Mouse (Mus musculus): ENCODE data around the gene Slc44a1. TPM values are rescaled to one million over a fixed set of nuclear protein-coding genes. Genes with fewer than 3 reads are reported as not detected.

The Slc44a1 gene
- polyA plus RNA-seq, 1 experiment from 2014 or later, result 17.6 TPM

- Histone ChIP-seq H3K4me2 (replicated peaks) (peak overlapping the region; percentile 100), H3K9ac (no peak overlapping the region), H3K36me3 (no peaks in the 10 kb centered on the region), H3K27me3 (replicated peaks) (0 out of 2 replicates have a peak, but pooled peaks cover 3% of the 10 kb centered on the region), H3K4me3 (no peak overlapping the region), H3K9me3 (no peaks in the 10 kb centered on the region), H3K27ac (no peak overlapping the region), H3K4me1 (peaks cover 25% of the 10 kb centered on the region)
- ATAC-seq (ENCODE audit: low FRiP score, low read depth), result no peak
- 75% methylated on average over 7 of the region's 7 CpGs for WGBS
These were observed 1.3 kb upstream of the Slc44a1 start for GRCm38 (mm10) chr4:53438836-53439480.

- H3K9ac ChIP-seq, result peak overlapping the region; percentile 85
- H3K27me3 ChIP-seq (replicated peaks), result 0 out of 2 replicates have a peak, but pooled peaks cover 3% of the 10 kb centered on the region
- peak overlapping the region; percentile 90 for H3K4me3 ChIP-seq
- peaks cover 25% of the 10 kb centered on the region for H3K4me1 ChIP-seq
- H3K27ac ChIP-seq, result 0 out of 2 replicates have a peak overlapping the region, but pooled peaks have one; percentile 37
- ATAC-seq (ENCODE audit: low FRiP score, low read depth), result no peak
- H3K4me2 ChIP-seq (replicated peaks), result peak overlapping the region; percentile 100
- no peaks in the 10 kb centered on the region for H3K9me3 ChIP-seq
- H3K36me3 ChIP-seq, result no peaks in the 10 kb centered on the region
- WGBS, result 15% methylated on average over 9 of the region's 9 CpGs
These were observed 590 bp upstream of the Slc44a1 start for GRCm38 (mm10) chr4:53439636-53440009.

GRCm38 (mm10) chr4:53440816-53441571 lies 781 bp downstream of the Slc44a1 start:
- no peaks in the 10 kb centered on the region for H3K36me3 ChIP-seq
- H3K4me3 ChIP-seq, result peak overlapping the region; percentile 90
- H3K9me3 ChIP-seq, result no peaks in the 10 kb centered on the region
- 0 out of 2 replicates have a peak overlapping the region, but pooled peaks have one; percentile 37 for H3K27ac ChIP-seq
- H3K27me3 ChIP-seq (replicated peaks), result 0 out of 2 replicates have a peak, but pooled peaks cover 3% of the 10 kb centered on the region
- H3K4me1 ChIP-seq, result peaks cover 25% of the 10 kb centered on the region
- peak overlapping the region; percentile 85 for H3K9ac ChIP-seq
- WGBS, result under 1% methylated on average over 44 of the region's 45 CpGs
- H3K4me2 ChIP-seq (replicated peaks), result peak overlapping the region; percentile 100
- ATAC-seq (ENCODE audit: low FRiP score, low read depth), result peak; percentile 35

- no peaks in the 10 kb centered on the region for H3K36me3 ChIP-seq
- no peaks in the 10 kb centered on the region for H3K9me3 ChIP-seq
- ATAC-seq (ENCODE audit: low FRiP score, low read depth), result no peak
- H3K27me3 ChIP-seq (replicated peaks), result 0 out of 2 replicates have a peak, but pooled peaks cover 3% of the 10 kb centered on the region
- peak overlapping the region; percentile 90; the same call in 1 of the 2 replicates for H3K4me3 ChIP-seq
- peak overlapping the region; percentile 100 for H3K4me2 ChIP-seq (replicated peaks)
- peaks cover 25% of the 10 kb centered on the region for H3K4me1 ChIP-seq
- H3K27ac ChIP-seq, result no peak overlapping the region
- H3K9ac ChIP-seq, result no peak overlapping the region
- WGBS, result 34% methylated on average over 4 of the region's 4 CpGs
These were observed 1.5 kb downstream of the Slc44a1 start for GRCm38 (mm10) chr4:53441683-53442082.

- no peak overlapping the region for H3K4me2 ChIP-seq (replicated peaks)
- WGBS, result 87% methylated on average over 3 of the region's 3 CpGs
- no peak overlapping the region for H3K9ac ChIP-seq
- no peaks in the 10 kb centered on the region for H3K9me3 ChIP-seq
- H3K27ac ChIP-seq, result no peak overlapping the region
- no peak for ATAC-seq (ENCODE audit: low FRiP score, low read depth)
- H3K36me3 ChIP-seq, result no peaks in the 10 kb centered on the region
- no peaks in the 10 kb centered on the region for H3K27me3 ChIP-seq (replicated peaks)
- no peak overlapping the region for H3K4me3 ChIP-seq
- peaks cover 2% of the 10 kb centered on the region; the same call in 1 of the 2 replicates for H3K4me1 ChIP-seq
These were observed 6.0 kb downstream of the Slc44a1 start for GRCm38 (mm10) chr4:53446216-53446615.

- Histone ChIP-seq H3K36me3 (no peaks in the 10 kb centered on the region), H3K27ac (no peak overlapping the region), H3K27me3 (replicated peaks) (no peaks in the 10 kb centered on the region), H3K9me3 (no peaks in the 10 kb centered on the region), H3K9ac (no peak overlapping the region), H3K4me3 (no peak overlapping the region), H3K4me1 (0 out of 2 replicates have a peak, but pooled peaks cover 4% of the 10 kb centered on the region), H3K4me2 (replicated peaks) (no peak overlapping the region)
- WGBS, result 91% methylated on average over 4 of the region's 4 CpGs
- no peak for ATAC-seq (ENCODE audit: low FRiP score, low read depth)
These were observed 7.6 kb downstream of the Slc44a1 start for GRCm38 (mm10) chr4:53447773-53448172.

GRCm38 (mm10) chr4:53450736-53451135 lies 10.5 kb downstream of the Slc44a1 start:
- Histone ChIP-seq H3K36me3 (no peaks in the 10 kb centered on the region), H3K27ac (no peak overlapping the region), H3K9ac (no peak overlapping the region), H3K4me1 (0 out of 2 replicates have a peak, but pooled peaks cover 4% of the 10 kb centered on the region), H3K4me2 (replicated peaks) (no peak overlapping the region), H3K4me3 (no peak overlapping the region), H3K9me3 (no peaks in the 10 kb centered on the region), H3K27me3 (replicated peaks) (no peaks in the 10 kb centered on the region)
- ATAC-seq (ENCODE audit: low FRiP score, low read depth), result no peak
- 83% methylated on average over 7 of the region's 7 CpGs for WGBS

- Histone ChIP-seq H3K27ac (no peak overlapping the region), H3K9ac (no peak overlapping the region), H3K4me3 (no peak overlapping the region), H3K27me3 (replicated peaks) (no peaks in the 10 kb centered on the region), H3K4me1 (0 out of 2 replicates have a peak, but pooled peaks cover 4% of the 10 kb centered on the region), H3K36me3 (no peaks in the 10 kb centered on the region), H3K9me3 (no peaks in the 10 kb centered on the region), H3K4me2 (replicated peaks) (no peak overlapping the region)
- WGBS, result 60% methylated on average over 4 of the region's 4 CpGs
- ATAC-seq (ENCODE audit: low FRiP score, low read depth), result no peak
These were observed 11.7 kb downstream of the Slc44a1 start for GRCm38 (mm10) chr4:53451887-53452286.

GRCm38 (mm10) chr4:53452457-53452856 lies 12.2 kb downstream of the Slc44a1 start:
- no peak overlapping the region for H3K9ac ChIP-seq
- H3K4me1 ChIP-seq, result 0 out of 2 replicates have a peak, but pooled peaks cover 4% of the 10 kb centered on the region
- no peak overlapping the region for H3K4me2 ChIP-seq (replicated peaks)
- H3K27me3 ChIP-seq (replicated peaks), result no peaks in the 10 kb centered on the region
- whole genome bisulfite sequencing, result 94% methylated on average over 1 of the region's 1 CpGs
- no peak overlapping the region for H3K4me3 ChIP-seq
- H3K36me3 ChIP-seq, result no peaks in the 10 kb centered on the region
- H3K9me3 ChIP-seq, result no peaks in the 10 kb centered on the region
- no peak for ATAC-seq (ENCODE audit: low FRiP score, low read depth)
- H3K27ac ChIP-seq, result no peak overlapping the region

- Histone ChIP-seq H3K27me3 (replicated peaks) (no peaks in the 10 kb centered on the region), H3K4me3 (no peak overlapping the region), H3K9me3 (no peaks in the 10 kb centered on the region), H3K36me3 (no peaks in the 10 kb centered on the region), H3K4me2 (replicated peaks) (no peak overlapping the region), H3K9ac (no peak overlapping the region), H3K4me1 (0 out of 2 replicates have a peak, but pooled peaks cover 4% of the 10 kb centered on the region), H3K27ac (no peak overlapping the region)
- 59% methylated on average over 10 of the region's 10 CpGs for WGBS
- ATAC-seq (ENCODE audit: low FRiP score, low read depth), result no peak
These were observed 13.0 kb downstream of the Slc44a1 start for GRCm38 (mm10) chr4:53452976-53453889.

- H3K4me2 ChIP-seq (replicated peaks), result no peak overlapping the region
- H3K4me3 ChIP-seq, result no peak overlapping the region
- H3K4me1 ChIP-seq, result 0 out of 2 replicates have a peak, but pooled peaks cover 4% of the 10 kb centered on the region
- H3K27me3 ChIP-seq (replicated peaks), result no peaks in the 10 kb centered on the region
- no peak for ATAC-seq (ENCODE audit: low FRiP score, low read depth)
- no peak overlapping the region for H3K27ac ChIP-seq
- no peak overlapping the region for H3K9ac ChIP-seq
- no peaks in the 10 kb centered on the region for H3K9me3 ChIP-seq
- 92% methylated on average over 2 of the region's 2 CpGs for WGBS
- no peaks in the 10 kb centered on the region for H3K36me3 ChIP-seq
These were observed 15.7 kb downstream of the Slc44a1 start for GRCm38 (mm10) chr4:53455885-53456284.
